Mouse (Mus musculus) heart, embryonic 15.5 days (tissue): ENCODE measurements around the gene Gm9887. TPM values are rescaled to one million over a fixed set of nuclear protein-coding genes. Genes with fewer than 3 reads are reported as not detected.
"Not testable (repeated sequence)": the region's sequence is repeated elsewhere in the genome, so short reads cannot be mapped to it uniquely, and the experiment has no call there.

Experiments used
- ATAC-seq: fragments of 200-750 bp; cut with Nextera tagmentation; replicated peaks from 2 replicates; pipeline ENCODE4 v1.8.0; 2017; ENCODE audit warnings: low read depth, moderate TSS enrichment; ENCODE audit not compliant: insufficient number of reproducible peaks, insufficient read depth, low FRiP score
- H3K27ac ChIP-seq: fragments of 300-500 bp; sonication (generic); 2 replicates; pipeline ENCODE4 v1.5.1; 2015; ENCODE audit warnings: mild to moderate bottlenecking, inconsistent platforms
- H3K27me3 ChIP-seq: fragments of 300-500 bp; sonication (generic); 2 replicates; pipeline ENCODE4 v1.6.1; 2015; ENCODE audit warnings: inconsistent platforms
- H3K36me3 ChIP-seq: fragments of 300-500 bp; sonication (generic); 2 replicates; pipeline ENCODE4 v1.6.1; 2015; ENCODE audit warnings: mild to moderate bottlenecking, inconsistent platforms
- H3K4me1 ChIP-seq: fragments of 300-500 bp; sonication (generic); replicated peaks from 2 replicates; pipeline ENCODE4 v1.6.1; 2015; ENCODE audit warnings: inconsistent platforms
- H3K4me2 ChIP-seq: fragments of 300-500 bp; sonication (generic); 2 replicates; pipeline ENCODE4 v1.6.1; 2015; ENCODE audit warnings: inconsistent platforms, mild to moderate bottlenecking, moderate library complexity
- H3K4me3 ChIP-seq: fragments of 300-500 bp; sonication (generic); 2 replicates; pipeline ENCODE4 v1.5.1; 2015; ENCODE audit warnings: mild to moderate bottlenecking, inconsistent platforms
- H3K9ac ChIP-seq: fragments of 300-500 bp; sonication (generic); 2 replicates; pipeline ENCODE4 v1.6.1; 2015; ENCODE audit warnings: mild to moderate bottlenecking, inconsistent platforms
- H3K9me3 ChIP-seq: fragments of 300-500 bp; sonication (generic); replicated peaks from 2 replicates; pipeline ENCODE4 v1.6.1; 2016; ENCODE audit warnings: inconsistent platforms
- WGBS: fragments of 180-500 bp; shearing (Covaris S2); methylation state at CpG from one replicate; pipeline ENCODE4 v1.1.7; 2015; ENCODE audit warnings: mixed read lengths; 5-methylcytosine and 5-hydroxymethylcytosine counted together
- polyA plus RNA-seq: library from polyadenylated mRNA; unstranded; fragments of >200 nt; fragmentation: Nextera tagmentation; extraction: Ambion mirVana; gene quantifications from 2 replicates; pipeline ENCODE4 v1.2.1, GENCODE M21; 2015

Gm9887 gene
- polyA plus RNA-seq, 1 experiment from 2014 or later: 1.5 TPM

GRCm38 (mm10) chr12:69367557-69367956 lies 4.7 kb downstream of the Gm9887 start:
- H3K9ac ChIP-seq: no peak overlapping the region
- no peak overlapping the region for H3K4me3 ChIP-seq
- H3K27ac ChIP-seq: no peak overlapping the region
- ATAC-seq: no peak
- H3K9me3 ChIP-seq: no peaks in the 10 kb centered on the region
- H3K27me3 ChIP-seq: no peaks in the 10 kb centered on the region
- H3K4me1 ChIP-seq: peaks cover 10% of the 10 kb centered on the region
- no peaks in the 10 kb centered on the region for H3K36me3 ChIP-seq
- WGBS: 52% methylated on average over 2 of the region's 2 CpGs
- no peak overlapping the region for H3K4me2 ChIP-seq

- Histone ChIP-seq H3K4me2 (no peak overlapping the region), H3K36me3 (no peaks in the 10 kb centered on the region), H3K4me3 (no peak overlapping the region), H3K4me1 (peaks cover 16% of the 10 kb centered on the region), H3K9me3 (no peaks in the 10 kb centered on the region), H3K9ac (no peak overlapping the region), H3K27me3 (no peaks in the 10 kb centered on the region), H3K27ac (no peak overlapping the region)
- ATAC-seq: no peak
These were observed 5.8 kb downstream of the Gm9887 start for GRCm38 (mm10) chr12:69366424-69366823.

GRCm38 (mm10) chr12:69365757-69366156 lies 6.5 kb downstream of the Gm9887 start:
- Histone ChIP-seq H3K4me3 (no peak overlapping the region), H3K9ac (no peak overlapping the region), H3K4me2 (no peak overlapping the region), H3K9me3 (no peaks in the 10 kb centered on the region), H3K27ac (no peak overlapping the region), H3K27me3 (no peaks in the 10 kb centered on the region), H3K4me1 (peaks cover 14% of the 10 kb centered on the region), H3K36me3 (no peaks in the 10 kb centered on the region)
- no peak for ATAC-seq
- WGBS: 75% methylated on average over 7 of the region's 7 CpGs

- 5% methylated on average over 32 of the region's 32 CpGs for WGBS
- Histone ChIP-seq H3K9me3 (no peaks in the 10 kb centered on the region), H3K4me1 (peaks cover 13% of the 10 kb centered on the region), H3K36me3 (no peaks in the 10 kb centered on the region), H3K27ac (peak overlapping the region; percentile 81), H3K4me2 (peak overlapping the region; percentile 64), H3K27me3 (no peaks in the 10 kb centered on the region), H3K4me3 (peak overlapping the region; percentile 62), H3K9ac (peak overlapping the region; percentile 61)
- no peak; the same call in 1 of the 2 replicates for ATAC-seq
These were observed 8.1 kb downstream of the Gm9887 start for GRCm38 (mm10) chr12:69363899-69364762.

GRCm38 (mm10) chr12:69363110-69363509 lies 9.1 kb downstream of the Gm9887 start:
- H3K4me3 ChIP-seq, H3K27me3 ChIP-seq, H3K9ac ChIP-seq, H3K9me3 ChIP-seq, ATAC-seq, H3K36me3 ChIP-seq, H3K4me2 ChIP-seq, H3K27ac ChIP-seq: not testable (repeated sequence)
- H3K4me1 ChIP-seq: peaks cover 13% of the 10 kb centered on the region
- WGBS: 88% methylated on average over 7 of the region's 7 CpGs

GRCm38 (mm10) chr12:69362388-69362787 lies 9.9 kb downstream of the Gm9887 start:
- Histone ChIP-seq H3K4me1 (peaks cover 13% of the 10 kb centered on the region), H3K36me3 (no peaks in the 10 kb centered on the region), H3K9me3 (no peaks in the 10 kb centered on the region), H3K27me3 (no peaks in the 10 kb centered on the region), H3K4me2 (peak overlapping the region; percentile 76), H3K9ac (no peak overlapping the region), H3K27ac (peak overlapping the region; percentile 21; the same call in 1 of the 2 replicates), H3K4me3 (peak overlapping the region; percentile 62)
- WGBS: 43% methylated on average over 4 of the region's 4 CpGs
- no peak for ATAC-seq

- 4% methylated on average over 10 of the region's 10 CpGs for WGBS
- H3K9me3 ChIP-seq: no peaks in the 10 kb centered on the region
- H3K9ac ChIP-seq: peak overlapping the region; percentile 69
- peaks cover 13% of the 10 kb centered on the region for H3K4me1 ChIP-seq
- no peaks in the 10 kb centered on the region for H3K36me3 ChIP-seq
- peak overlapping the region; percentile 62 for H3K4me3 ChIP-seq
- H3K4me2 ChIP-seq: peak overlapping the region; percentile 76
- no peak for ATAC-seq
- H3K27ac ChIP-seq: peak overlapping the region; percentile 96
- no peaks in the 10 kb centered on the region for H3K27me3 ChIP-seq
These were observed 10.3 kb downstream of the Gm9887 start for GRCm38 (mm10) chr12:69361919-69362318.

- peak overlapping the region; percentile 76 for H3K4me2 ChIP-seq
- H3K4me3 ChIP-seq: peak overlapping the region; percentile 62
- H3K9ac ChIP-seq: peak overlapping the region; percentile 69
- H3K4me1 ChIP-seq: peaks cover 13% of the 10 kb centered on the region
- WGBS: under 1% methylated on average over 43 of the region's 50 CpGs
- H3K9me3 ChIP-seq, H3K36me3 ChIP-seq, H3K27me3 ChIP-seq: not testable (repeated sequence)
- H3K27ac ChIP-seq: peak overlapping the region; percentile 96
- peak; percentile 96 for ATAC-seq
These were observed 11.0 kb downstream of the Gm9887 start for GRCm38 (mm10) chr12:69360997-69361899.

- no peaks in the 10 kb centered on the region for H3K27me3 ChIP-seq
- no peak overlapping the region for H3K27ac ChIP-seq
- no peak overlapping the region for H3K4me3 ChIP-seq
- H3K4me2 ChIP-seq: no peak overlapping the region
- H3K36me3 ChIP-seq: no peaks in the 10 kb centered on the region
- no peak for ATAC-seq
- no peak overlapping the region for H3K9ac ChIP-seq
- H3K4me1 ChIP-seq: peaks cover 13% of the 10 kb centered on the region
- 17% methylated on average over 5 of the region's 5 CpGs for WGBS
- no peaks in the 10 kb centered on the region for H3K9me3 ChIP-seq
These were observed 11.6 kb downstream of the Gm9887 start for GRCm38 (mm10) chr12:69360655-69360996.

- H3K9ac ChIP-seq: peak overlapping the region; percentile 90
- WGBS: 4% methylated on average over 13 of the region's 13 CpGs
- no peaks in the 10 kb centered on the region for H3K9me3 ChIP-seq
- peak overlapping the region; percentile 90 for H3K4me3 ChIP-seq
- ATAC-seq: no peak
- peaks cover 7% of the 10 kb centered on the region for H3K4me1 ChIP-seq
- peak overlapping the region; percentile 78 for H3K4me2 ChIP-seq
- H3K27me3 ChIP-seq: no peaks in the 10 kb centered on the region
- H3K36me3 ChIP-seq: peaks cover 22% of the 10 kb centered on the region
- H3K27ac ChIP-seq: peak overlapping the region; percentile 82
These were observed 15.0 kb downstream of the Gm9887 start for GRCm38 (mm10) chr12:69357300-69357646.

GRCm38 (mm10) chr12:69356546-69357299 lies 15.5 kb downstream of the Gm9887 start, which contains the start of gene Nemf:
Gene Nemf, minus strand, starts transcription at chr12:69357165.
- peak within 1 kb of the TSS; percentile 78 for H3K4me2 ChIP-seq
- WGBS: 1% methylated on average over 46 of the region's 50 CpGs
- H3K36me3 ChIP-seq: peaks cover 27% of the 10 kb centered on the region
- peak within 1 kb of the TSS; percentile 82 for H3K27ac ChIP-seq
- H3K4me3 ChIP-seq: peak within 1 kb of the TSS; percentile 90
- peak; percentile 30; the same call in 1 of the 2 replicates for ATAC-seq
- H3K27me3 ChIP-seq: no peaks in the 10 kb centered on the region
- no peaks in the 10 kb centered on the region for H3K9me3 ChIP-seq
- peaks cover 4% of the 10 kb centered on the region for H3K4me1 ChIP-seq
- H3K9ac ChIP-seq: peak within 1 kb of the TSS; percentile 90
